Mouse (Mus musculus) forebrain, postnatal 0 days (tissue): ENCODE results near the gene Ly6g5b. TPM values are rescaled to one million over a fixed set of nuclear protein-coding genes. Genes with fewer than 3 reads are reported as not detected.
A peak's percentile ranks its signal among the peaks of the same experiment; 100 is the strongest.

Experiments used
- ATAC-seq: fragments of 200-750 bp; cut with Nextera tagmentation; 2 replicates; pipeline ENCODE4 v1.8.0; 2017; ENCODE audit warnings: mild to moderate bottlenecking, moderate library complexity
- DNase-seq: peaks from one replicate; pipeline ENCODE4 v3.0.0-alpha.2; 2015
- H3K27ac ChIP-seq: fragments of 300-500 bp; sonication (generic); 2 replicates; pipeline ENCODE4 v1.5.1; 2014; ENCODE audit warnings: low read depth, mild to moderate bottlenecking, antibody characterized with exemption, low read length, moderate library complexity, mixed read lengths
- H3K27me3 ChIP-seq: fragments of 300-500 bp; sonication (generic); 2 replicates; pipeline ENCODE4 v1.6.1; 2014; ENCODE audit warnings: mild to moderate bottlenecking, low read length, mixed read lengths; ENCODE audit not compliant: insufficient read depth
- H3K36me3 ChIP-seq: fragments of 300-500 bp; sonication (generic); 2 replicates; pipeline ENCODE4 v1.6.1; 2014; ENCODE audit warnings: mild to moderate bottlenecking, moderate library complexity; ENCODE audit not compliant: insufficient read depth
- H3K4me1 ChIP-seq: fragments of 300-500 bp; sonication (generic); 2 replicates; pipeline ENCODE4 v1.6.1; 2014; ENCODE audit warnings: antibody characterized with exemption; ENCODE audit not compliant: insufficient read depth
- H3K4me2 ChIP-seq: fragments of 300-500 bp; sonication (generic); 2 replicates; pipeline ENCODE4 v1.6.1; 2014; ENCODE audit warnings: low read depth, mild to moderate bottlenecking, moderate library complexity
- H3K4me3 ChIP-seq: fragments of 300-500 bp; sonication (generic); 2 replicates; pipeline ENCODE4 v1.5.1; 2014; ENCODE audit warnings: low read depth, low read length, mixed read lengths
- H3K9ac ChIP-seq: fragments of 300-500 bp; sonication (generic); 2 replicates; pipeline ENCODE4 v1.6.1; 2014; ENCODE audit warnings: mild to moderate bottlenecking
- H3K9me3 ChIP-seq: fragments of 300-500 bp; sonication (generic); 2 replicates; pipeline ENCODE4 v1.6.1; 2016; ENCODE audit warnings: low read length
- CTCF ChIP-seq: sonication (generic); IDR thresholded peaks from 2 replicates; pipeline ENCODE4 v1.5.1; 2016; ENCODE audit warnings: antibody characterized with exemption, control low read depth, low read depth
- WGBS: fragments of 180-500 bp; shearing (Covaris S2); extraction: QIAGEN DNeasy Blood & Tissue Kit; methylation state at CpG from one replicate; pipeline ENCODE4 v1.1.7; 2014; 5-methylcytosine and 5-hydroxymethylcytosine counted together
- polyA plus RNA-seq: library from polyadenylated mRNA; unstranded; fragments of >200 nt; fragmentation: Nextera tagmentation; extraction: Ambion mirVana; gene quantifications from 2 replicates; pipeline ENCODE4 v1.2.1, GENCODE M21; 2015
- total RNA-seq: library from RNA; depleted of rRNA; stranded (reverse); fragments of >200 nt; gene quantifications from 2 replicates; pipeline ENCODE4 v1.2.3, GENCODE M21; 2014; rRNA removed

Ly6g5b gene
- total and polyA plus RNA-seq, 2 experiments from 2014 or later = 1.1 TPM

- no peak for TF ChIP-seq CTCF
- H3K36me3 ChIP-seq = peaks cover 8% of the 10 kb centered on the region
These were observed 49.1 kb downstream of the Ly6g5b start, which contains the start of gene Mpig6b for GRCm38 (mm10) chr17:35066084-35066483. TSS of gene Mpig6b (minus strand) at chr17:35066184.

GRCm38 (mm10) chr17:35064951-35065947 is 50.0 kb downstream of the Ly6g5b start, which contains the start of gene Ly6g6c:
TSS of gene Ly6g6c (plus strand) at chr17:35065388.
- no peaks in the 10 kb centered on the region for H3K9me3 ChIP-seq
- no peak for DNase-seq

More at GRCm38 (mm10) chr17:35066084-35066483, 49.1 kb downstream of the Ly6g5b start, which contains the start of gene Mpig6b:
- Histone ChIP-seq H3K9me3 (no peaks in the 10 kb centered on the region), H3K4me3 (peak within 1 kb of the TSS; percentile 9), H3K4me2 (peak within 1 kb of the TSS; percentile 31), H3K9ac (no peak within 1 kb of the TSS; the same call in 1 of the 2 replicates), H3K4me1 (0 out of 2 replicates have a peak, but pooled peaks cover 8% of the 10 kb centered on the region), H3K27ac (no peak within 1 kb of the TSS), H3K27me3 (peaks cover 4% of the 10 kb centered on the region)
- DNase-seq (no peak), ATAC-seq (no peak)
- WGBS = 48% methylated on average over 10 of the region's 10 CpGs

GRCm38 (mm10) chr17:35064378-35064877 is 50.8 kb downstream of the Ly6g5b start:
- 39% methylated on average over 10 of the region's 10 CpGs for WGBS
- TF ChIP-seq CTCF = no peak
- no peak overlapping the region for H3K4me2 ChIP-seq

More at GRCm38 (mm10) chr17:35064951-35065947, 50.0 kb downstream of the Ly6g5b start, which contains the start of gene Ly6g6c:
- 5% methylated on average over 48 of the region's 48 CpGs for WGBS
- no peak within 1 kb of the TSS; the same call in 1 of the 2 replicates for H3K9ac ChIP-seq
- ATAC-seq = no peak
- H3K4me1 ChIP-seq = peaks cover 14% of the 10 kb centered on the region; the same call in 1 of the 2 replicates
- no peak within 1 kb of the TSS for H3K27ac ChIP-seq
- H3K4me2 ChIP-seq = peak within 1 kb of the TSS; percentile 31
- H3K27me3 ChIP-seq = peaks cover 4% of the 10 kb centered on the region
- no peak for TF ChIP-seq CTCF
- peaks cover 12% of the 10 kb centered on the region for H3K36me3 ChIP-seq
- H3K4me3 ChIP-seq = peak within 1 kb of the TSS; percentile 9

More at GRCm38 (mm10) chr17:35064378-35064877, 50.8 kb downstream of the Ly6g5b start:
- H3K36me3 ChIP-seq = peaks cover 12% of the 10 kb centered on the region
- H3K4me3 ChIP-seq = no peak overlapping the region
- no peak for DNase-seq
- peaks cover 4% of the 10 kb centered on the region for H3K27me3 ChIP-seq
- peaks cover 16% of the 10 kb centered on the region; the same call in 1 of the 2 replicates for H3K4me1 ChIP-seq
- no peak overlapping the region for H3K9ac ChIP-seq
- no peaks in the 10 kb centered on the region for H3K9me3 ChIP-seq
- ATAC-seq = no peak
- no peak overlapping the region for H3K27ac ChIP-seq

Other genes starting within 250 kb of the Ly6g5b start
Only the 30 nearest of the 42 such genes appear.
- 0.24 and 0.46 TPM in 2 replicates for gene Hspa1l, start 142.7 kb downstream of the Ly6g5b start, total RNA-seq
- gene Hspa1l, start 142.7 kb downstream of the Ly6g5b start, polyA plus RNA-seq = 0.36 and 0.50 TPM in 2 replicates
- gene Lsm2, start 133.6 kb downstream of the Ly6g5b start, total RNA-seq = 29.1 and 38.9 TPM in 2 replicates
- gene Lsm2, start 133.6 kb downstream of the Ly6g5b start, polyA plus RNA-seq = 111 and 120 TPM in 2 replicates
- gene Vars, start 114.4 kb downstream of the Ly6g5b start, total RNA-seq = 84.4 and 93.4 TPM in 2 replicates
- 36.7 and 45.4 TPM in 2 replicates for gene Vars, start 114.4 kb downstream of the Ly6g5b start, polyA plus RNA-seq
- gene Vwa7, start 98.8 kb downstream of the Ly6g5b start, total RNA-seq = 0.14 and 0.31 TPM in 2 replicates
- gene Vwa7, start 98.8 kb downstream of the Ly6g5b start, polyA plus RNA-seq = 0.08 TPM in 1 of 2 replicates, not detected in the other
- 2.2 and 2.7 TPM in 2 replicates for gene Sapcd1, start 87.4 kb downstream of the Ly6g5b start, total RNA-seq
- gene Sapcd1, start 87.4 kb downstream of the Ly6g5b start, polyA plus RNA-seq = 1.6 TPM in 2 replicates
- 1.3 and 2.2 TPM in 2 replicates for gene Msh5, start 68.7 kb downstream of the Ly6g5b start, total RNA-seq
- gene Msh5, start 68.7 kb downstream of the Ly6g5b start, polyA plus RNA-seq = 1.1 and 1.3 TPM in 2 replicates
- gene Clic1, start 65.5 kb downstream of the Ly6g5b start, total RNA-seq = 26.8 and 29.3 TPM in 2 replicates
- gene Clic1, start 65.5 kb downstream of the Ly6g5b start, polyA plus RNA-seq = 47.9 and 50.5 TPM in 2 replicates
- gene Ddah2, start 56.4 kb downstream of the Ly6g5b start, total RNA-seq = 167 and 220 TPM in 2 replicates
- gene Ddah2, start 56.4 kb downstream of the Ly6g5b start, polyA plus RNA-seq = 261 and 299 TPM in 2 replicates
- gene Ly6g6c, start 50.0 kb downstream of the Ly6g5b start, total RNA-seq = not detected in 2 replicates
- gene Ly6g6c, start 50.0 kb downstream of the Ly6g5b start, polyA plus RNA-seq = not detected in 2 replicates
- not detected in 2 replicates for gene Mpig6b, start 49.2 kb downstream of the Ly6g5b start, total RNA-seq
- 0.08 TPM in 2 replicates for gene Mpig6b, start 49.2 kb downstream of the Ly6g5b start, polyA plus RNA-seq
- gene Ly6g6e, start 38.5 kb downstream of the Ly6g5b start, total RNA-seq = 0.38 and 3.9 TPM in 2 replicates
- 2.9 and 3.9 TPM in 2 replicates for gene Ly6g6e, start 38.5 kb downstream of the Ly6g5b start, polyA plus RNA-seq
- gene Ly6g6d, start 37.4 kb downstream of the Ly6g5b start, total RNA-seq = 3.8 TPM in 1 of 2 replicates, not detected in the other
- gene Ly6g6d, start 37.4 kb downstream of the Ly6g5b start, polyA plus RNA-seq = 1.2 and 1.6 TPM in 2 replicates
- 0.23 TPM in 1 of 2 replicates, not detected in the other for gene Ly6g6f, start 29.8 kb downstream of the Ly6g5b start, total RNA-seq
- not detected in 2 replicates for gene Ly6g6f, start 29.8 kb downstream of the Ly6g5b start, polyA plus RNA-seq
- gene Abhd16a, start 26.2 kb downstream of the Ly6g5b start, total RNA-seq = 139 and 202 TPM in 2 replicates
- 92.8 and 96.3 TPM in 2 replicates for gene Abhd16a, start 26.2 kb downstream of the Ly6g5b start, polyA plus RNA-seq
- gene Ly6g5c, start 7.1 kb downstream of the Ly6g5b start, total RNA-seq = not detected in 2 replicates
- gene Ly6g5c, start 7.1 kb downstream of the Ly6g5b start, polyA plus RNA-seq = not detected in 2 replicates
- 16.9 and 20.5 TPM in 2 replicates for gene Gpank1, start 6.0 kb upstream of the Ly6g5b start, total RNA-seq
- gene Gpank1, start 6.0 kb upstream of the Ly6g5b start, polyA plus RNA-seq = 19.7 and 20.8 TPM in 2 replicates
- gene Csnk2b, start 6.6 kb upstream of the Ly6g5b start, total RNA-seq = 240 and 247 TPM in 2 replicates
- gene Csnk2b, start 6.6 kb upstream of the Ly6g5b start, polyA plus RNA-seq = 334 and 335 TPM in 2 replicates
- gene D17H6S53E, start 10.9 kb upstream of the Ly6g5b start, total RNA-seq = 15.3 and 26.2 TPM in 2 replicates
- 7.4 and 8.0 TPM in 2 replicates for gene D17H6S53E, start 10.9 kb upstream of the Ly6g5b start, polyA plus RNA-seq
- 0.71 and 0.77 TPM in 2 replicates for gene Apom, start 16.6 kb upstream of the Ly6g5b start, total RNA-seq
- not detected in 2 replicates for gene Apom, start 16.6 kb upstream of the Ly6g5b start, polyA plus RNA-seq
- gene Bag6, start 19.8 kb upstream of the Ly6g5b start, total RNA-seq = 285 and 340 TPM in 2 replicates
- gene Bag6, start 19.8 kb upstream of the Ly6g5b start, polyA plus RNA-seq = 68.2 and 71.9 TPM in 2 replicates
- gene Prrc2a, start 49.5 kb upstream of the Ly6g5b start, total RNA-seq = 112 and 155 TPM in 2 replicates
- gene Prrc2a, start 49.5 kb upstream of the Ly6g5b start, polyA plus RNA-seq = 56.7 and 85.3 TPM in 2 replicates
- 1.9 and 3.6 TPM in 2 replicates for gene Aif1, start 60.6 kb upstream of the Ly6g5b start, total RNA-seq
- gene Aif1, start 60.6 kb upstream of the Ly6g5b start, polyA plus RNA-seq = 8.4 and 10.0 TPM in 2 replicates
- 15.7 and 17.4 TPM in 2 replicates for gene Lst1, start 73.0 kb upstream of the Ly6g5b start, total RNA-seq
- gene Lst1, start 73.0 kb upstream of the Ly6g5b start, polyA plus RNA-seq = 11.4 and 12.7 TPM in 2 replicates
- 0.76 and 1.1 TPM in 2 replicates for gene Ltb, start 79.0 kb upstream of the Ly6g5b start, total RNA-seq
- 0.64 and 1.1 TPM in 2 replicates for gene Ltb, start 79.0 kb upstream of the Ly6g5b start, polyA plus RNA-seq
- 0.71 TPM in 1 of 2 replicates, not detected in the other for gene Tnf, start 86.6 kb upstream of the Ly6g5b start, total RNA-seq
- 0.09 TPM in 1 of 2 replicates, not detected in the other for gene Tnf, start 86.6 kb upstream of the Ly6g5b start, polyA plus RNA-seq
- gene Lta, start 89.9 kb upstream of the Ly6g5b start, total RNA-seq = 0.38 TPM in 1 of 2 replicates, not detected in the other
- gene Lta, start 89.9 kb upstream of the Ly6g5b start, polyA plus RNA-seq = 0.50 and 0.80 TPM in 2 replicates
- not detected in 2 replicates for gene Gm16181, start 105.4 kb upstream of the Ly6g5b start, total RNA-seq
- not detected in 2 replicates for gene Gm16181, start 105.4 kb upstream of the Ly6g5b start, polyA plus RNA-seq
- 59.7 and 81.4 TPM in 2 replicates for gene Atp6v1g2, start 118.2 kb upstream of the Ly6g5b start, total RNA-seq
- gene Atp6v1g2, start 118.2 kb upstream of the Ly6g5b start, polyA plus RNA-seq = 121 and 146 TPM in 2 replicates
- 17.1 and 24.5 TPM in 2 replicates for gene Nfkbil1, start 120.4 kb upstream of the Ly6g5b start, total RNA-seq
- 12.3 and 12.4 TPM in 2 replicates for gene Nfkbil1, start 120.4 kb upstream of the Ly6g5b start, polyA plus RNA-seq
- 305 and 336 TPM in 2 replicates for gene Ddx39b, start 126.3 kb upstream of the Ly6g5b start, total RNA-seq
- 357 and 382 TPM in 2 replicates for gene Ddx39b, start 126.3 kb upstream of the Ly6g5b start, polyA plus RNA-seq